Mouse (Mus musculus): ENCODE data around the gene Gm20696. TPM values are rescaled to one million over a fixed set of nuclear protein-coding genes. Genes with fewer than 3 reads are reported as not detected.

Gene Gm20696
- total RNA-seq (2023): 51.0 TPM

GRCm38 (mm10) chr6:99666318-99667171, at the start of gene Gm20696, which contains the start of gene Eif4e3:
Gene Gm20696 (minus strand): TSS chr6:99666797.
Gene Eif4e3 (minus strand): TSS chr6:99666771.

GRCm38 (mm10) chr6:99692206-99692915, 25.8 kb upstream of the Gm20696 start, which contains the start of gene Gpr27:
Gene Gpr27 (plus strand): TSS chr6:99692679.

GRCm38 (mm10) chr6:99522359-99523108, 144.1 kb downstream of the Gm20696 start, which contains the start of gene Foxp1:
Gene Foxp1 (minus strand): TSS chr6:99522721.

Other genes starting within 250 kb of the Gm20696 start
- gene Foxp1, start 144.1 kb downstream of the Gm20696 start, total RNA-seq (2023): 871 TPM
- gene Eif4e3, start within 50 bp of the Gm20696 start, total RNA-seq (2023): 11.1 TPM
- gene Gpr27, start 25.9 kb upstream of the Gm20696 start, total RNA-seq (2023): not detected
- gene Prok2, start 59.6 kb upstream of the Gm20696 start, total RNA-seq (2023): not detected